Mouse (Mus musculus) spleen, adult 12 weeks (tissue): ENCODE data around the gene Mgmt.

ENCODE experiments used
- DNase-seq: peaks from one replicate; pipeline ENCODE4 v3.0.0; 2022; ENCODE audit warnings: low spot score

The Mgmt gene

DNA sequence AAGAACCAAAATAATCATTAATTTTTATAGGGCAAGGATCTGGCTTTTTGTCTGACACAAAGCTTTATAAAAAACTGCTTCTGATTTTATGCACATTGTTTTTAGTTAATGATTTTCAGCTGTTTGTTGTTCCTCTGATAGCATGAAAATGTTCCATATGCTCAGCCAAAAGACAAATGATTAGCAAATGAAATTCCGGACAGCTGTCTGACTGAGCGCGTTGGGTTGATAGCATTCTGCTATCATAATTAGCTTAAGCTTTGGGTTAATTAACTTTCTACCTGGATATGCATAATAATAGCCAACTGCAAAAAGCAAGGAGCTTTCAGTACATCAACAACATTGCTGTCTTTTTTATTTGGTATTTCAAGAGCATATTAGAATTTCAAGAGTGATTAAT lies 108.0 kb downstream of the Mgmt start:
- DNase-seq: no peak

DNA sequence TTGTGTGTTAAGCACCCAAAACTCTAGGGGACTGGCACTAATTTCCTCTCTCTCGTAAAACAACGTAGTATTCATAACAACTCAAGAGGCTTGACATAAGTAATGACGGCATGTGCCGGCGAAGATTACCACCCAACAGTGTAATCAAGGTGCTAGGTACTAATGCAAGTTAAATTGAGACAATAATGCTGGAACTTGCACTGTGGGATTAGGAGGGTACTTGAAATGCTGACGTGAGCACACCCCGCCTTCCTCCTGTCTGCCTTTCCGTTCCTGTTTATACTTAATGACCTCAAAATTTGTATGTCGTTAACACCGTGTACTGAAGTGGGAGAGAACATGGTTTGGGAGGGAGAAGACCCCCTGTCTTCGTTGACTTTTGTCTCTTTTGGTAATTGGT lies 110.9 kb downstream of the Mgmt start:
- DNase-seq: no peak

DNA sequence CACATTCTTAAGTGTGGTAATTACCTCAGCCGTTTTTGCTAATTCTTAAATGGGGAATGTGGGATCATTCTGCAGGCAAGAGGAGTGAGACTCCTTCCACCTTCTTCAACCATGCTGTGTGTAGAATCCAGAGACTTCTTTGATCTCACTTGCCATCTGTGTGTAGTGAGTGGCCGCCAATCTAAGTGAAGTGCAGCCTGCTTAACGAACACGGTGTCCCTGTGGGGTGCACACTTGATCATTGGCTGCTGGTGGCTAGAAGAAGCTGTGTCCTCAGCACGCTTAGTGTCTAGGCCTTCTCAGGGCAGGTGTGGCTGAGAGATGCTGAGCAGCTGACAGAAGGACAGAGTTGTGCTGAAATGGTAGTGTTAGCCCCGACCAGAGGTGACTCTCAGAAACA lies 113.9 kb downstream of the Mgmt start:
- no peak for DNase-seq

DNA sequence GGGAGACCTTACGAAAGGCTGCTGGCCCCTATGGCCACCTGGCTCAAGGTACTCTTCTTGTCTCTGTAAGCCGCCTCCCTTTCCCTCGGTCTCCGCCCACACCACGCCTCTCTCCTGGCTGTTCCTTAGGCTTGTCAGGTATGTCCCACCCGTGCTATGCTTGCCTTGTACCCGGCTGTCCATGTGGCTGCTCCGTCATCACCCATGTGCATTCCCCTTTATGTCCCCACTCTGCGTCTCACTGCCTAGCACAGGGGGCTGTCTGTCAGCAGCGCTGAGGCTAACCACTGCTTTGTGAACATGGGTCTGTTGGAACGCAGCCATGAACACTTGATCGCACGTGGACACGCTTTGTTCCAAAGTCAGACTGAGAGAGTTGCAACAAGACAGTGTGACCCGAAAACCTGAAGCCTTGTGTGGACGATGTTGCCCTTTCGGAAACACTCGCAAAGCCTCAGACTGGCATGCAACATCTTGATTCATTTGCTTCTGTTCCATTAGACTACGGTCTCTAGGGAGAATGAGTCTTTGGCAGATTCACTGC lies 115.4 kb downstream of the Mgmt start:
- DNase-seq: no peak

DNA sequence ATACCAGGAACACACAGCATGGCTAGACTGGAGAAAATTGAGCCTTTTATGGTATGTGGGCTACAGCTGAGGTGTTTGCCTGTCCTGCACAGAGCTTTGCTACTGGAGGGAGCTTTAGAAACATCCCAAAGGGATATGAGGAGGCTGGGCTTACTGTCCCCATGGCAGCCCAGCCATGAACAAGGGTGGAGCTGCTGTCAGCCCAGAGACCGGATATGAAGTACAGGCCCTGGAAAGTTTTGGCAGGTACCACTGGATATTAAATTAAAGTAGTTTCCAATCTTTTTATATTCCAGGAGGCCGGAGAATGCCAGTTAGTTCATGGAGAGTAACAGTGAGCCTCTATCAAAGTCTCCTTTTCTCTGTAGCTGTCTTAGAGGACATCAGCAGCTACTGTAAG lies 116.0 kb downstream of the Mgmt start:
- DNase-seq: no peak

DNA sequence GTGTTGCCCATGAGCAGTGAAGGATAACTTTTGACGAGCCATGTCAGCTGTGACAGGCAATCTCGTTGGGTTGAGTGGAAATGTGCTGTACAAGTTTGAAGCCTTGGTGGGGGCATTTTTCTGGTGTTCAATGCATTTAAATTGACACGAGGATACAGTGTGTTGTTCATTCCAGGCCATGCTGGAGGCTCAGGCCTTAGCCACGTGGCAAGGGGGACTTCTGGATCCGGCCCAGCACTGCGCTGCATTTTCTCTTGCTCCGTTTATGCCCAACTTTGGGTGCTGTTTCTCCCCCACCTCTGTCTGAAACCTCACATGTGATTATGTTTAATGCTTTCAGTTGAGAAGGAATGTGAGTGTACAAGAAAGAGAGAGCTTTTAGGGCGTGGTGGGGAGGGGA lies 118.3 kb downstream of the Mgmt start:
- DNase-seq: no peak

DNA sequence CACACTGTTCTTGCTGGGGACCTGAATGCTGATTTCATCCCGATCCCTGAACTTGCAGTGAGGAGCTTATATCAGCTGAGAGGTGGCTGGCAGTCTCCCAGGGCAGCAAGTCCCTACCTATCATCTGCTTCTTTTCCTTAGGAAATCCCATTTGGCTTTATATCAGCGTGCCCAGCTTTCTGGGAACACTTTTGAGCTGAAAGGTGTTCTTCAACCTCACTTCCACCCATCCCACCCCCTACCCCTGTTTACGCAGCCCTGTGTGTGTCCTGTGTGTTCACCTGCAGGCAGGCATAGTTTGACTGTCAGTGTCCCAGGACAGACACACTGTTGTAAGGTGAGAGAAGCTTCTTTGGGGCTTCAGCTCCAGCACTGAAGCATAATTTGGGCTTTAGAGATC lies 119.0 kb downstream of the Mgmt start:
- DNase-seq: no peak

DNA sequence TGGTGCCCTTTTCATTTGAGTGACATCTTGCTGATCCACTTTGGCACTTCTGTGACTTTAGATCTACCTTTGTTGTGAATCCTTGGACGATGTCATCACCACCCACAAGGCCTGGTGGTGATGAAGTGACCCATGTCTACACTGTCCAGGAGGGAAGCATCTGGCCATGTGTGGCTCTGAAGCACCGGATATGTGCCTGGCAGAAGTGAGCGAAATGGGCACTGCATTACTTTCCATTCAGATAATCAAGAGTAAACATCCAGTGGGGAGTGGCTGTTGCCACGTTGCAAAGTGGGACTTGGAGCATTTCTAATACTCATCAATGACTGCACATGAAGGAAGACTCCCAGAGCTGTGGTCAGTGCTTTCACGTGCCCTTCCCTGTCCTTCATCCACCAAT lies 124.2 kb downstream of the Mgmt start:
- no peak for DNase-seq

DNA sequence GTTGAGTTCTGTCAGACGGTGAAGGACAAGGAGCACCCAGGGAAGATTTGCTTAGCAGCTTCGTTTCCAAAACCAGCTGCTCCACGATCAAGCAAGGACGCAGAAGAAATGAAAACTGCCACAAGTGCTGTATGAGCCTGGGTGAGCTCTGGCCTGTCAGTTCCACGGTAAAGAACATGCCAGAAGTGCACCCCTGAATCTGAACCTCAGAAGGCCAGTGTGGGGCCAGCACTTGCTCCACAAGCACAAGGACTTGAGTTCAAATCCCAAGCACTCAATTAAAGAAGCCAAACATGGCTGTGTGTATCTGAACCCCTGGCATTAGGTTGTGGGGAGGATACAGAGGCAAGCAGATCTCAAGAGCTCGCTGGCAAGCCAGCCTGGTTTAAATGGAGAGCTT lies 125.8 kb downstream of the Mgmt start:
- DNase-seq: no peak

DNA sequence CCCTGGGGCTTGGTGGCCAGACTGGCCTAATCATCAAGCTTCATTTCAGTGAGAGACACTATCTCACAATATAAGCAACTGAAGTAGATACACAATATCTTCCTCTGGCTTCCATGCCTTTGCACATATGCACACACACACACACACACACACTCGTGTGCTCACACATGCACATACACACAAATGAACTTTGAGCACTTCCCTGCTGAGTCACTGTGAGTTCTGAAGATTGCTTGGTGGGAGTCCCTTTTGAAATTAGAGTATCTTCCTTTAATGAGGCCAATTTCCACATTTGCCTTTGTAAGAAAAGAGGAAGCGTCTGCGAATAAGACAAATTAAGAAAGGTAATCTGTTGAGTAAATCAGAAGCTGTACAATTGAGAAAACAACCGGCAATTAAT lies 136.4 kb downstream of the Mgmt start:
- DNase-seq: no peak

DNA sequence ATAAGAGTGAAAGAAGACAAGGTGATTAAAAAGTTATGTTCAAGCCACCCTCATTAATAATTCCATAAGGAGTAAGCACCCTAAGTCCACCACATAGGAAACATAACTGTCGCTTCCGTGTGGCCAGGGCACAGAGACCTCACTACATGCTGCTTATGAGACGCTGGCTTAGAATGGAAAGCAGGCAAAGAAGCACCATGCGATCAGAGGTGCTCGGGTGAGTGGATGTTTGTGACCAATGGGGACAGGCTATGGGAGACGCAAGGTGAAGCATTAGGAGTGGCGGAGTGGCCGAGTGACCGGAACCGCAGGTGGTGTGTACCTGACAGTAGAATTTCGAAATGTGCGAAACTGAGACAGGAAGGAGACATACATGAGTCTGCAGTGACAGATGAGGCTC lies 138.8 kb downstream of the Mgmt start:
- DNase-seq: no peak

DNA sequence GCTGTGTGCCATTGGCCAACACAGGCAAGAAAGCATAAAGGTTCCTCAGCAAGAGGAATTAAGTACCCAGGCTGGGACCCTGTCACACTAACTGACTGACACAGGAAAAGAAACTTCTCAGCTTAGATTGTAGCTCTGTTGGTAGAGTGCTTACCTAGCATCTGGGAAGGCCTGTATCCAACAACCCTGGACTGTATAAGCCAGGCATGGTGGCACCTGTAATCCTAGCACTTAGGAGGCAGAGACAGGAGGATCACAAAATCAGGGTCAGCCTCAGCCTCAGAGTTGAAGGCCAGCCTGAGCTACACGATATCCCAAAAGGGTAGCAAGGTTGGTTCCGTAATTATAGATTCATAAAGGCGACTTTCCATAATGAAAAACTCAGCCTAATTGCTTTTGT lies 140.6 kb downstream of the Mgmt start:
- DNase-seq: no peak

DNA sequence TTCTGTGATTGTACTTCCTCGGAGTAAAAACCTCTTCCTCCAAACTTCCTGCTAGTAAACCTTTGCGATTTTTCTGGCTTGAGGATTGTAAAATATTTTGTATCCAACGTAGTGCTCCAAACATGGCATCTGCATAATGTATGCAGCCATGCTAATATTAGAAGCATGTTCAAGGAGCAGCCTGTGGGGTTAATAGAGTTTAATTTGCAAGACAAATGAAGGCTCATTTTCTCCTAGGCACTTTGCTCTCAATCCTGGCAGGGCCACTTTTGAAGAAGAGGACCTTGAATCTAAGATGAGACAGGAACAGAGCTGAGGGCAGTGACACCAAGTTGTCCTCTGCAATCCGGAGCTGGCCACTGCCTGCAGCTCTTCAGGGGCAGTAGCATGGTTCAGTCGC lies 141.5 kb downstream of the Mgmt start:
- no peak for DNase-seq

DNA sequence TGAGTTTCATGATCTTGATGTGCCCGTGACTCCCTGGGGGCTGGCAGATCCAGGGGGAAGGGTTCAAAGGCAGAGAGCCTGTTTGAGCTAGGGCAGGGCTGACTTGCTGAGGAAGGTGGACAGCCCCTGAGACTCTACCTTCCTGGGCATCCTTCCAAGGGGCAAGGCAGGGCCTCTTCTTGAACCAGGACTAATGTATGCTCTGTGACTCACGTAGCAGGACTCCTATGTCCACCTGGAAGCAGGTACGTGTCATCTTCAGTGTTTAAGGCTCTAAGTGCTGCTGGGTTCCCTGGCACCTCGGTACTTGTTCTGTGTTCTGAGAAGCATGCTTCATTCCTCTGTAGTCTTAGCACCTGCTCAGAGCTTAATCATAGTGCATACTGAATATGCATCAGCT lies 143.1 kb downstream of the Mgmt start:
- DNase-seq: no peak

DNA sequence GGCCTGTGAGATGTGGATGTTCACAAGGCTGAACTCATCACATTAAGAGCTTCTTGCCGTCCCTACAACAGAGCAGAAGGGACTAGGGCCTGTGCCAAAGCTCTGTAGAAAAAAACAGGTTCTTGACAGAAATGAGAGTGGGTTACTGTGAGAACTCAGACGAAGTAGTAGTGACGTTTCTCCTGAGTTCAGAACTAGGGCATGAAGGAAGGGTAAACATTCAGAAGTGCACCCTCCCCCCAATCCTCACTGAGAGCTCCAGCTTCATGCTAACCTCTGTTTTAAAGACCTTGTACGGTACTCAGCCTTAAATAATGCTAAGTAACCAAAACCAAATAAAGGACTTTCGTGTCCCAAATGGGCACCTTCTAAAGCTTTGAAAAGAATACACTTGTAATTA lies 143.5 kb downstream of the Mgmt start:
- no peak for DNase-seq

DNA sequence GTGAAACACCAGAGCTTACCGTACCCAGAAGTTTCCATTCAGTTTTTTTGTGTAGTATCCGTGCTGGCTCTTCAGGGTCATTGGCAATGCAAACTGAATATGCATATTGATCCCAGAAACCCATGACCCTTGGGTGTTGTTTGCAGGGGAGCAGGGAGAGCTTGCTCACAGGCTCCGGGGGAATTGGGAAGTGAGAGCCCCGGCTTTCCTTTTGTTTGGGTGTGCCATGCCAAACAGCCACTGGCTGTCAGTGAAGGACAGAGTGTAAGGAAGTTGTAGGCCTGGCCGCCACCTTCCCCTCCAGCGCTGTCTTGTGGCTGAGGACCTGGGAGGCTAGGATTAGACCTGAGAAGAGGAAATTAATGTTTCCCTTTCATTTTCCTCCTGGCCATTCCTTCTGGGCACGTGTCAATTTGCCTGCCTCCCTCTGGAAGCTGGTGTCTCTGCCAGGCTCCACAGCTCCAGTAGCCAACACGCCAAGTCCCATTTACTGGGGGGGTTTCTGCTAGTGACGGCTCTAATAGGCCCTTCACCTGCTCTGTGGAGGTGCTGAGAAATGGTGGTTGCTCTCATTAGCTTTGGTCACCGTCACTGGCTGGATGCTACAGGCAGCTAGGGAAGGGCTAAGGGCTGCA lies 144.0 kb downstream of the Mgmt start:
- no peak for DNase-seq

DNA sequence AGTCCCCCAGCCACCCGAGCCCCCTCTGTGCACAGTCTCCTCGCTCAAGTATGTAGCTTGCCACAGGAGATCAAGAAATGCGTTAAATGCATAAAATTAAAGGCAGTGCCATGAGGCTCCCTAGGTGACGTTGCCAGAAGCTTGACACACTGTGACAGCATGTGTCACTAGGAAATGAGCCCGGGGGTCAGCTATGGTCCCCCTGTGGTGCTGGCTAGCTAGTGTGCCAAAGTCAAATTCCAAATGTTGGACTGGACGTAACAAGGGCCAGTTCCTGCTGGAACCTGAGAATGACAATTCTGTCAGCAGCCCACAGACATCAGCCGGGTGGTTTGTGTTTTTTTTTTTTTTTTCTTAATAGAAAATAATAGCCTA lies 144.5 kb downstream of the Mgmt start:
- no peak for DNase-seq

DNA sequence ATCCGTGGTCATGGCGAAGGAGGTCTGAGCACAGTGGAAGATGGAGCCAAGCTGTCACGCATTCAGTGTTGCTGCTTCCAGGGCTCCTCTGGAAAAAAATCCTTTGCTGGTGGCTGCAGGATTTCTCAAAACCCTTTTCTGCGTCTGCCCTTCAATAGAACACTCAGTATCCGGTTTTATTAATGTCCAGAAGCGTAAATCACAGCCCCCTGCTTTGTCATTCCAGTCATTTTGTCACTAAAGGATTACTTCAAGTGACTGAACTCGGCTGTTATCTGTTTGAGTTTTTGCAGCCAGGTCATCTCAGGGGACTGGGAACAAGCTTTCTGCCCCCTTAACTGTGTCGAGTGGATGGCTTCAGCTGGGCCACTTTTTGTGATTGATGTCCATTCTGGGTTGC lies 146.2 kb downstream of the Mgmt start:
- DNase-seq: no peak

DNA sequence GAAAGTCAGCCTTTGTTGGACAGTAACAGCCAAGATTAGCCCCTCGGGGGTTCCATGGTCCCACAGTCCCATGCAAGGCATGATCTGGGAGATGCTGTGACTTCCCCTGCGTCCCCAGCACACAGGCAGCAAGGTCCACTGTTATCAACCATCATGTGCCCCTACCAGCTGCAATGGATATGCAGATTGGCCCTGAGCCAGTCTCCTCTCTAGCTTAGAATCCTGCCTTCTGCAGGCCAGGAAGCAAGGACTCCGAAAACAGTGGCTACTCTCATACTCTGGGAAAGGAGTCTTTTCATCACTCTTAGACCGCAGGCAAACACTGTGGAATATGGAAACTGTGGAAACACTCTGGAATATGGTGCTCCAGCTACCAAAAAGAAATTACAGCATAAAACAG lies 152.5 kb downstream of the Mgmt start:
- DNase-seq: no peak

DNA sequence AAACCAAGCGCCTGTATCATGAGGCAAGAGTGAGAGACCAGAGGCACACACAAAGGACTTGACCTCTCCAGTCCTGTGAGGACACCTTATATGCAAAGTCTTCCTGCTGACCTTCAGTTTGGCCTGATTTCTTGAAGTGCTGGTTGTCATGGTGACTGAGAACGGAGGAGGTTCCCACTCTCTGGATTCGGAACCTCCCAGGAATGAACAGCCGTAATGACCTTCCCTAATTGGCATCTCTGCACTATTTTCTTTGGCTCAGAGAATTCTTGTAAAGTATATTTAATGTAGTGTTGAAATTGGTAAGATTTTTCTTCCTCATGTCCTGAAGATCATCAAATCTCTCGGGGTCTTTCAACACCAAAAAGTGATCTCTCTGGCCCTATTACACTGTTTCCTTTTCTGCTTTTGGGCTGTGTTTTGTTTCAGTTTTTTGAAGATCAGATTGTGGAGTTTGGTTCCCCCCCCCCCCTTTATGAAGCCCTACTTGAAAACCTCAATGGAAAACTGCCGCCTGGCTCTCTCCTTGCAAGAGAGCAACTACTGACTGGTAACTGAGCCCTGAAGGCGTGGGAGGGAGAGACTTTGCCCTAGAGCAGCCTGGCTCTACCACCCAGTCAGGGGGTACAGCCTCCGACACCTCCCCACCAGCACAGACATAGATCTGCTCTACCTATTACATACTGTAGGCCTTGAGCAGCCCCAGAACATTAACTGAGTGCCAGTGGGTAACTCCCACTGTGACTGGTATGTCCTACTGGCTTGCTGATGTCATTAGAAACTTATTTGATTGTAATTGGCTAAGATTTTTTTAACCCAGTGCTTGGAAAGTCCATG lies 153.9 kb downstream of the Mgmt start:
- DNase-seq: no peak

DNA sequence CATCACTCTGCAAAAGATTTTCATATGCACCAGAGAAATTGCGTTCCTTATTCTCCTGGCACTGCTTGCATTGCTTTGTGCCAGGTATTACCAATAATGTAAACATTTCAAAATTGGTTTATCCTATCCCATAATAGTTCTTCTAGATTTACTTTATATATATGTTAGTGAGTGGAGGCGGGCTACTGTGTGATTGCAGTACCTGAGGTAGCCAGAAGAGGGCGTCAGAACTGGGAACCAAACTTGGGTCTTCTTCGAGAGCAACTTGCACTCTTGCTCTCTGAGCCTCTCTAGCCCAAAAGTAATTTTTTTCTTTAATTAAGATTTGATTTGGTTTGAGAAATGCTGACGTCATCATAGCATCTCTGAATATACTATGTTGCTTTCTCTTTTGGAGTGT lies 159.9 kb downstream of the Mgmt start:
- no peak for DNase-seq

DNA sequence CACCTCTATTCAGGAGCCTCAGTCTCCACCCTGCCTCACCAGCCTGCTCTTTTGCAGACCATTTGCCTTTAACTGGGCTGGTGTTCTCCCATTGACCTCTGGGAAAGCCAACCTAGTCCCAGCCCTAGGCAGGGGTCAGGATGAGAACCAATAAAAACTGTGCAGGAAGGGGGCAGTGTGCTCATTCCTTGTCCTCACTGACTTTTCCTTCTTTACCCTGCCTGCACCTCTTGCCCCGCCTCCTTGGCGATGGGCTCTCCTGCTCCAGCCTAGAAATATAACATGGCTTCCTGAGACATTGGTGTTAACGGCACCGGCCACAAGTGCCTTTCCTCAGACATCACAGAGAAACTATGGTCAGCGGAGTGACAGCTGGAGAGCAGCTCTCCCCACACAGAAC lies 161.7 kb downstream of the Mgmt start:
- DNase-seq: no peak

DNA sequence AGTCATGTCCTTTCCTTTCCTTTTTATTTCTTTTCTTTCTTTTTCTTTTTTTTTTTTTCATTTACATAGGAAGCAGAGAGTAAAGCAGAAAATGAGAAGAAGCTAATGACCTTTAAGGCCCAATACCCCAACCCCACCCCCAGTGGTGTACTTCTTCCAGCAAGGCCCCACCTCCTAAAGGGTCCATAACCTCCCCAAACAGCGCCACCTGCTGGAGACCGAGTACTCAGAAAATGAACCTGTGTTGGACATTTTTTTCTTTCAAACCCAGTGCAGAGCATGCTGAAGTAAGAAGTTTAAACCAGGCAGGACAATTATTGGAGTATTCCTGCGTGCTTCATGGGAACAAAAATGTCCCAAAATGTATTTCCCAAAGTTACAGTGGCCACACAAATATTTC lies 166.1 kb downstream of the Mgmt start:
- DNase-seq: no peak

DNA sequence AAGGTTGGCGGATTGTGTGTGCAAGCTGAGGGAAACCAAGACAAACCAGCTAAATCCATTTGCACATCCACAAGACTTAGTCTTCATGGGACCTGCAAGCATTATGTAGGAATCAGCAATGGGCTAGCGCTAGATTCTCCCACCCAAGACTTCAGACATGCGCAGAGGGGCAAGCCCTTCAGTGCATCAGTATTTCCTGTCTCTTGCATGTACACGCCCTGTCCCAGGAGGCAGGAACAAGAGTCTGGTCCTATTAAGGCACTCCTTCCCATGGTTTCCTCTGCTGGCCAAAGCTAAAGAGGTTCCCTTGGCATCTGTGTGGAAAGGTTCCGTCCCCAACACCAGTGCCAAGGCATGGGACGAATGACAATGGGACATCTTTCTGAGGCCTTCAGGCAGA lies 166.7 kb downstream of the Mgmt start:
- no peak for DNase-seq
